Mouse (Mus musculus): ENCODE results near the gene Gm9507.

The Gm9507 gene

DNA sequence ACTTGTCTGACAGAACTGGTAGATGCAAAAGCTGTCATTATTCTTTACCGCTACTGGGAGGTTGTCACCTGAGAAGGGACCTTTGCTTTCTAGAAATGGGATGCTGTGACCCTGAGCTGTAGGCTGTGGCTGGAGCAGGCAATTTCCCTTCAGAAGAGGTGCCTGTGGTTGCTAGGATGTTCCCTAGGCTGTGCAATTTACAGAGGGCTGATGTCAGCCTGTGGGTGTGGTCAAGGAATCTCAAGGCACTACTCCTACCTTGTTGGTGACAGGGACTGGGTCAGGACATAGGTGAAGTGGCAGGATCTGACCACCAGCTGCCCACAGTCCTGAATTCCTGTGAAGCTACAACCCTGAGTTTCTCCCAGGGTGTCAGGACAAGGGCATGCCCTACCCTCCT, 41.9 kb downstream of the Gm9507 start:
- DNase-seq = no peak

Data from cerebellum, adult 9-11 months (tissue).